Mouse (Mus musculus) heart, postnatal 0 days (tissue): ENCODE data around the gene Popdc3. TPM values are rescaled to one million over a fixed set of nuclear protein-coding genes. Genes with fewer than 3 reads are reported as not detected.

ENCODE experiments used
- ATAC-seq: fragments of 200-750 bp; cut with Nextera tagmentation; 2 replicates; pipeline ENCODE4 v1.8.0; 2017; ENCODE audit warnings: low read depth, moderate number of reproducible peaks, moderate library complexity; ENCODE audit not compliant: insufficient read depth
- DNase-seq: peaks from one replicate; pipeline ENCODE4 v3.0.0-alpha.2; 2016; ENCODE audit warnings: low spot score
- H3K27ac ChIP-seq: fragments of 300-500 bp; sonication (generic); 2 replicates; pipeline ENCODE4 v1.5.1; 2014; ENCODE audit warnings: low read depth, mild to moderate bottlenecking
- H3K27me3 ChIP-seq: fragments of 300-500 bp; sonication (generic); 2 replicates; pipeline ENCODE4 v1.6.1; 2014; ENCODE audit warnings: low read length, mixed read lengths; ENCODE audit not compliant: control insufficient read depth, insufficient read depth
- H3K36me3 ChIP-seq: fragments of 300-500 bp; sonication (generic); replicated peaks from 2 replicates; pipeline ENCODE4 v1.6.1; 2014; ENCODE audit warnings: low read length, mixed read lengths; ENCODE audit not compliant: control insufficient read depth, insufficient read depth
- H3K4me1 ChIP-seq: fragments of 300-500 bp; sonication (generic); 2 replicates; pipeline ENCODE4 v1.6.1; 2014; ENCODE audit warnings: antibody characterized with exemption; ENCODE audit not compliant: control insufficient read depth, insufficient read depth
- H3K4me2 ChIP-seq: fragments of 300-500 bp; sonication (generic); 2 replicates; pipeline ENCODE4 v1.6.1; 2014; ENCODE audit warnings: low read depth, mild to moderate bottlenecking, low read length, moderate library complexity
- H3K4me3 ChIP-seq: fragments of 300-500 bp; sonication (generic); 2 replicates; pipeline ENCODE4 v1.5.1; 2014; ENCODE audit warnings: low read depth, low read length
- H3K9ac ChIP-seq: fragments of 300-500 bp; sonication (generic); replicated peaks from 2 replicates; pipeline ENCODE4 v1.6.1; 2014; ENCODE audit warnings: low read depth, low read length, mixed read lengths
- H3K9me3 ChIP-seq: fragments of 300-500 bp; sonication (generic); replicated peaks from 2 replicates; pipeline ENCODE4 v1.6.1; 2016; ENCODE audit warnings: low read length; ENCODE audit not compliant: control insufficient read depth
- CTCF ChIP-seq: IDR thresholded peaks from 2 replicates; pipeline ENCODE4 v1.5.1; 2016; ENCODE audit warnings: antibody characterized with exemption, control low read depth, low read depth
- EP300 ChIP-seq: IDR thresholded peaks from 2 replicates; pipeline ENCODE4 v1.6.1; 2016; ENCODE audit warnings: antibody characterized with exemption, low read depth
- WGBS: fragments of 180-500 bp; shearing (Covaris S2); extraction: QIAGEN DNeasy Blood & Tissue Kit; methylation state at CpG from one replicate; pipeline ENCODE4 v1.1.7; 2014; 5-methylcytosine and 5-hydroxymethylcytosine counted together
- polyA plus RNA-seq: library from polyadenylated mRNA; unstranded; fragments of >200 nt; fragmentation: Nextera tagmentation; extraction: Ambion mirVana; gene quantifications from 2 replicates; pipeline ENCODE4 v1.2.1, GENCODE M21; 2015
- total RNA-seq: library from RNA; depleted of rRNA; stranded (reverse); fragments of >200 nt; gene quantifications from 2 replicates; pipeline ENCODE4 v1.2.3, GENCODE M21; 2014; ENCODE audit warnings: low replicate concordance

Popdc3 gene
- total and polyA plus RNA-seq, 2 experiments from 2014 or later, result 50.6 to 71.9 TPM

GRCm38 (mm10) chr10:45314865-45315264, 137.0 kb downstream of the Popdc3 start:
- ATAC-seq (no peak), DNase-seq (no peak)
- no peak overlapping the region for H3K9ac ChIP-seq
- no peaks in the 10 kb centered on the region for H3K27me3 ChIP-seq
- 92% methylated on average over 16 of the region's 16 CpGs for WGBS
- TF ChIP-seq CTCF (no peak), EP300 (no peak)
- no peaks in the 10 kb centered on the region for H3K4me1 ChIP-seq
- H3K9me3 ChIP-seq, result no peaks in the 10 kb centered on the region
- no peak overlapping the region for H3K4me2 ChIP-seq
- H3K27ac ChIP-seq, result no peak overlapping the region
- no peak overlapping the region for H3K4me3 ChIP-seq
- H3K36me3 ChIP-seq, result peaks cover 39% of the 10 kb centered on the region

- H3K27ac ChIP-seq, result no peak overlapping the region
- no peaks in the 10 kb centered on the region for H3K27me3 ChIP-seq
- no peaks in the 10 kb centered on the region for H3K4me1 ChIP-seq
- H3K4me3 ChIP-seq, result no peak overlapping the region
- DNase-seq (no peak), ATAC-seq (no peak)
- H3K36me3 ChIP-seq, result peaks cover 39% of the 10 kb centered on the region
- H3K9me3 ChIP-seq, result no peaks in the 10 kb centered on the region
- no peak for TF ChIP-seq CTCF
- no peak for TF ChIP-seq EP300
- no peak overlapping the region for H3K9ac ChIP-seq
- no peak overlapping the region for H3K4me2 ChIP-seq
- 88% methylated on average over 5 of the region's 5 CpGs for WGBS
These were observed 141.0 kb downstream of the Popdc3 start for GRCm38 (mm10) chr10:45318922-45319321.

- no peak for TF ChIP-seq CTCF
- no peak for TF ChIP-seq EP300
- no peaks in the 10 kb centered on the region for H3K9me3 ChIP-seq
- H3K36me3 ChIP-seq, result peaks cover 32% of the 10 kb centered on the region
- WGBS, result 81% methylated on average over 3 of the region's 3 CpGs
- H3K4me1 ChIP-seq, result no peaks in the 10 kb centered on the region
- no peak overlapping the region for H3K4me2 ChIP-seq
- H3K4me3 ChIP-seq, result no peak overlapping the region
- DNase-seq, result no peak
- no peaks in the 10 kb centered on the region for H3K27me3 ChIP-seq
- no peak for ATAC-seq
- H3K9ac ChIP-seq, result no peak overlapping the region
- H3K27ac ChIP-seq, result no peak overlapping the region
These were observed 142.4 kb downstream of the Popdc3 start for GRCm38 (mm10) chr10:45320296-45320695.

- Histone ChIP-seq H3K9me3 (no peaks in the 10 kb centered on the region), H3K36me3 (no peaks in the 10 kb centered on the region), H3K4me1 (no peaks in the 10 kb centered on the region), H3K27me3 (no peaks in the 10 kb centered on the region), H3K9ac (no peak overlapping the region), H3K27ac (no peak overlapping the region), H3K4me2 (no peak overlapping the region), H3K4me3 (no peak overlapping the region)
- WGBS, result 52% methylated on average over 1 of the region's 1 CpGs
- no peak for TF ChIP-seq CTCF
- no peak for TF ChIP-seq EP300
- DNase-seq, result no peak
- ATAC-seq, result no peak
These were observed 146.3 kb downstream of the Popdc3 start for GRCm38 (mm10) chr10:45324159-45324558.

- Histone ChIP-seq H3K4me3 (no peak overlapping the region), H3K27ac (no peak overlapping the region), H3K9ac (no peak overlapping the region), H3K4me2 (no peak overlapping the region), H3K9me3 (no peaks in the 10 kb centered on the region), H3K4me1 (no peaks in the 10 kb centered on the region), H3K27me3 (no peaks in the 10 kb centered on the region), H3K36me3 (no peaks in the 10 kb centered on the region)
- 81% methylated on average over 7 of the region's 7 CpGs for WGBS
- DNase-seq, result no peak
- TF ChIP-seq EP300, result no peak
- TF ChIP-seq CTCF, result no peak
- no peak for ATAC-seq
These were observed 150.5 kb downstream of the Popdc3 start for GRCm38 (mm10) chr10:45328196-45329000.
